23 mouse cellular contexts compared by ENCODE assay signal in the genomic region with DNA sequence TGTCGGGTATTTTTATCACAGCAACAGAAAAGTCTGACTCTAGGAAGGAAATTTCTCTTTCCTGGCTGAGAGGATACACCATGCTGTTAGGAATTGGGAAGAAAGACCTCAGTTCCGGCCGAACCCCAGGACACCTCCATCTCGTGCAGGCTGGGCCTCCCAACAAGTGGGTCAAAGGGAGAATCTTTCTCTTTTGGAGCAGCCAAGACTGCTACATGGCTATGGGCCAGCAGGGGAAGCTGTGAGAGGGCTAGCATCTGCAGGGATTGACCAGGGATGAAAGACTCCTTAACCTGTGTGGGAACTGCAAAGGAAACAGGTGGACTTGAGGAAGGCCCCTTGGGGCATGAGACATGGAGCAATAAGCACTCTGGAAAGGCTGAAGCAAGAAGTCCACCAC. TPM values are rescaled to one million over a fixed set of nuclear protein-coding genes. Genes with fewer than 3 reads are reported as not detected.
DNase-seq lines count a peak whose midpoint lies in the region; TF ChIP-seq lines count a peak whose summit lies in the region.
"Had no signal": no experiment of that assay in that cellular context is flagged by ENCODE, and none has a peak within 500 bp of the region (broad histone marks: within the 10 kb centered on the region; RNA-seq: fewer than 3 reads in every experiment).

No protein-coding gene starts in this region.

- H3K36me3 ChIP-seq in heart, embryonic 10.5 days, result no peaks in the 10 kb centered on the region
- peaks cover 6% of the 10 kb centered on the region; the same call in 1 of the 2 replicates for H3K36me3 ChIP-seq in ES-E14 (ENCODE audit: control insufficient read depth, insufficient read depth, low read length, poor library complexity, severe bottlenecking)
- H3K36me3 ChIP-seq: embryonic facial prominence, embryonic 12.5 days; hindbrain, embryonic 12.5 days; limb, embryonic 13.5 days; liver, embryonic 12.5 days; midbrain, embryonic 12.5 days; neural tube, embryonic 13.5 days had no signal

- peak overlapping the region; percentile 31; the same call in 1 of the 2 replicates for H3K9ac ChIP-seq in ES-E14 (ENCODE audit: insufficient read depth, low read depth, low read length, poor library complexity, severe bottlenecking)
- H3K9ac ChIP-seq: embryonic facial prominence, embryonic 12.5 days; hindbrain, embryonic 12.5 days; limb, embryonic 13.5 days; liver, embryonic 12.5 days; liver, postnatal 0 days; midbrain, embryonic 12.5 days; neural tube, embryonic 13.5 days had no signal

- TF ChIP-seq CTCF in layer of hippocampus, adult 2 months (conservative IDR thresholded peaks at IDR 0.05), result peak; percentile 9; the same call in 1 of the 2 replicates

- peak; percentile 27 to 39 for DNase-seq in cerebellum, postnatal 10 days
- DNase-seq in cerebellum, postnatal 4 days (ENCODE audit: low spot score in 2 of 2), result no peak
- peak; percentile 31 to 44 for DNase-seq in heart, postnatal 14 days
- DNase-seq in heart, embryonic 10.5 days (ENCODE audit: low spot score), result no peak
- no peak for DNase-seq in layer of hippocampus, adult 2 months (ENCODE audit: low spot score in 2 of 2)
- no peak for DNase-seq in layer of hippocampus, adult 18-20 months (ENCODE audit: low spot score in 2 of 2)
- no peak for DNase-seq in ES-E14 (ENCODE audit: low read depth, low spot score)
- DNase-seq in retina, postnatal 1 day, result no peak
- DNase-seq: cerebellum, adult 8-10 months; cerebellum, postnatal 36 days; embryo, embryonic 11 days; gastrocnemius, postnatal 36 days; kidney, adult 11 months; liver, postnatal 0 days; lung, postnatal 36 days; right cerebral cortex, postnatal 25 days; thymus, postnatal 14 days had no signal

- 73% methylated on average over 4 of the region's 4 CpGs for WGBS in heart, embryonic 10.5 days

- H3K27ac ChIP-seq in heart, embryonic 10.5 days, result no peak overlapping the region
- no peak overlapping the region for H3K27ac ChIP-seq in layer of hippocampus, adult 2 months
- peak overlapping the region; percentile 7; the same call in 1 of the 2 replicates for H3K27ac ChIP-seq in ES-E14 (ENCODE audit: insufficient read depth, low read depth, low read length, poor library complexity, severe bottlenecking)
- H3K27ac ChIP-seq: embryonic facial prominence, embryonic 12.5 days; hindbrain, embryonic 12.5 days; limb, embryonic 13.5 days; liver, embryonic 12.5 days; midbrain, embryonic 12.5 days; neural tube, embryonic 13.5 days had no signal

- H3K27me3 ChIP-seq in heart, embryonic 10.5 days (ENCODE audit: insufficient read depth, poor library complexity, severe bottlenecking), result no peaks in the 10 kb centered on the region
- H3K27me3 ChIP-seq: embryonic facial prominence, embryonic 12.5 days; hindbrain, embryonic 12.5 days; limb, embryonic 13.5 days; liver, embryonic 12.5 days; midbrain, embryonic 12.5 days had no signal

- no peak overlapping the region for H3K4me3 ChIP-seq in heart, embryonic 10.5 days
- H3K4me3 ChIP-seq in layer of hippocampus, adult 2 months, result no peak overlapping the region
- peak overlapping the region in 1 of 2 experiments; percentile 6; a peak in 1 of 4 replicates for H3K4me3 ChIP-seq in ES-E14 (ENCODE audit: insufficient read depth in 1 of 2, low read depth in 1 of 2, low read length in 2 of 2, poor library complexity in 1 of 2, severe bottlenecking in 1 of 2)
- H3K4me3 ChIP-seq: embryonic facial prominence, embryonic 12.5 days; hindbrain, embryonic 12.5 days; limb, embryonic 13.5 days; liver, embryonic 12.5 days; midbrain, embryonic 12.5 days; neural tube, embryonic 13.5 days had no signal

- no peaks in the 10 kb centered on the region for H3K9me3 ChIP-seq in heart, embryonic 10.5 days
- no peaks in the 10 kb centered on the region for H3K9me3 ChIP-seq in ES-E14 (ENCODE audit: control insufficient read depth, insufficient read depth, low read depth, low read length)
- H3K9me3 ChIP-seq: embryonic facial prominence, embryonic 12.5 days; hindbrain, embryonic 12.5 days; limb, embryonic 13.5 days; liver, embryonic 12.5 days; midbrain, embryonic 12.5 days; neural tube, embryonic 13.5 days had no signal

- H3K4me1 ChIP-seq in heart, embryonic 10.5 days, result peaks cover 26% of the 10 kb centered on the region
- peaks cover 24 to 47% of the 10 kb centered on the region in 2 experiments for H3K4me1 ChIP-seq in ES-E14 (ENCODE audit: control insufficient read depth in 2 of 2, insufficient read depth in 2 of 2, low read length in 2 of 2, poor library complexity in 1 of 2)
- H3K4me1 ChIP-seq: midbrain, embryonic 12.5 days had no signal

- intact Hi-C loops in heart, postnatal 14 days (cut with DNase I), result no loop called here

- in situ Hi-C loops in ES-E14 (cut with MboI; ENCODE audit: low sequenced_read_pairs in 2 of 2, unreplicated experiment in 2 of 2), result no loop called here

TF ChIP-seq in ES-E14, 5 proteins besides CTCF, POLR2A, EP300 and RAD21:
- TF ChIP-seq ZC3H11A (IDR thresholded peaks at IDR 0.05; ENCODE audit: borderline replicate concordance, low read depth, low read length), result no peak

RNA-seq across cellular contexts. Expression of a gene that starts 11.7 kb away (rescaled TPM):
- total RNA-seq in heart, postnatal 14 days (2021), result 10 to 100 TPM; 13.4 to 17.7 TPM
- 2.5 and 3.1 TPM in 2 replicates for polyA plus RNA-seq in heart, embryonic 10.5 days (2016; fragmentation: Nextera tagmentation; extraction: Ambion mirVana)
- 10 to 100 TPM; 34.6 to 37.0 TPM for total RNA-seq in layer of hippocampus, adult 2 months (2021)
- 10 to 100 TPM; 34.1 to 36.4 TPM for total RNA-seq in layer of hippocampus, adult 18-20 months (2021)
- total RNA-seq in ES-E14 (2012; rRNA removed), result 65.6 and 76.2 TPM in 2 replicates

Comparison
In these comparisons a context has a peak if more than half of its experiments do, and no peak if none do; other contexts are left out.
1. DNase-seq: peak in cerebellum, postnatal 10 days (2 of 2) and heart, postnatal 14 days (2 of 2); none in cerebellum, postnatal 4 days (0 of 2), heart, embryonic 10.5 days (single experiment), layer of hippocampus, adult 2 months (0 of 2), layer of hippocampus, adult 18-20 months (0 of 2), ES-E14 (single experiment) and retina, postnatal 1 day (single experiment).